Mouse (Mus musculus): ENCODE results near the gene Foxr2.
A peak's percentile ranks its signal among the peaks of the same experiment; 100 is the strongest.

Foxr2 gene

DNA sequence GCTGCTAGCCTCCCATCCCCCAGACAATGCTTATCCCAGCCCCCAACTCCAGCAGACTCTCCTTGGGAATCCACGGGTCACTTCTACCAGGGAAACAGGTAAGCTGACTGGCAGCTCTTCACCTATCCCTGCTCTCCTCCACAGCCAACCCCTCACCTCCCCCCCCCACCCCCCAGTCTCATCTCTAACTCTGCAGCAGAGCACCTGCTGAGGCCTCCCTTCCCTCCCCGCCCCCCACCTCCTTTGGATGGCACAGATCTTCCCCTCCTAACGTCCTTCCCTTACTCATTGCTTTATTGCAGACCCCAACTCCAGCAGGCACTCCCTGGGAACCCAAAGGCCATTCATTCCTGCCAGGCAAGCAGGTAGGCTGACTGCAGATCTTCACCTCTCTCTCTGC is at the start of gene Foxr2:
Gene Foxr2 (plus strand): TSS at position 301 of the 400 bp plus-strand sequence.
- DNase-seq, result no peak

DNA sequence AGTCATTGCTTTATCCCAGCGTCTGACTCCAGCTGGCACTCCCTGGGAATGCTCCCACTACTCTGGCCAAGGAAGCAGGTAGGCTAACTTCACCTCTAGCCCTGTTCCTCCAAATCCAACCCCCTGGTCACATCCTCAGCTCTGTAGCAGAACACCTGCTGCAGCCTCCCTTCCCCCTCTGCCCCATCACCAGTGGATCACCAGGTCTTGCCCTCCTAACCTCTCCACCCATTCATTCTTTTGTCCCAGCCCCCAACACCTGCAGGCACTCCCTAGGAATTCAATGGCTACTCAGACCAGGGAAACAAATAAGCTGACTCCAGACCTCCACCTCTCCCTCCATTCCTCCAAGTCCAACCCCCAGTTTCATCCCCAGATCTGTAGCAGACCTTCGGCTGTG is 427 bp downstream of the Foxr2 start:
- no peak for DNase-seq

DNA sequence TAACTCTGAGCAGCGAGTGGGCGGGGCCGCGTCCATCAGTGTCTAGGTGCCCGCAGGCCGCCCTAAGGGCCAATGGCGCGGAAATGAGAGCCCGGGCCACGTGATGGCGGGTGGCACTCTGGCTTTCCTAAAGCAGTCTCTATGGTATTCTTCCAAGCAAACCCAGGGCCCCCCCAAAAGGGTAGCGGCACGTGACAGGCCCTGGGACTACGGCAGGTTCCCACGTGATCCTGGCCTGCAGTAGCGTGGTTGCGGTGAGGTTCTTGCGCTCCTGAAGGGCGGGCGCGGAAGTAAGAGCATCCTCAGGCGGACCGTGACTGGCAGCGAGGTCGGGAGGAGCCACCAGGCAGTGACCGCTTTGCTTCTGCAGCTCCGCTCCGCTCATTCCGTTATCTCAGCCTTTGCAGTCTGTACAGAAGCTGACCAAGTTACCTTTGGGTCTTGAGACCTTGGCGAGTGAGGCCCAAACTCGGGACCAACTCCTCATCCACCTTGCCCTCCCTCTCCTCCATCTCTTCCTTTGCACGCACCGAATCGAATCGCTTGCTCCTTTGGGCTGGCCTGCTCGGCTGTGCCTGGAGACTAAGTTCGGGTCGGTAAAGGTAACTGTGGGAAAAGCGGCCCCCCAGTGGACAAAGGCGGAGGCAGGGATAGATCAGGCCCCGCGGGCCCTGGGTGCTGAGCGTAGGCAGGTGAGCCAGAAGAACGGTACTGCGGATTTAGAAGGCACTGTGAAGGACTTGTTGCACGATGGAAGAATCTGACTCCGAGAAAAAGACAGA is 21.3 kb downstream of the Foxr2 start, which contains the start of gene Rragb:
Gene Rragb (plus strand): TSS at position 248 of the 782 bp plus-strand sequence.
- peak; percentile 86 to 91 for DNase-seq

DNA sequence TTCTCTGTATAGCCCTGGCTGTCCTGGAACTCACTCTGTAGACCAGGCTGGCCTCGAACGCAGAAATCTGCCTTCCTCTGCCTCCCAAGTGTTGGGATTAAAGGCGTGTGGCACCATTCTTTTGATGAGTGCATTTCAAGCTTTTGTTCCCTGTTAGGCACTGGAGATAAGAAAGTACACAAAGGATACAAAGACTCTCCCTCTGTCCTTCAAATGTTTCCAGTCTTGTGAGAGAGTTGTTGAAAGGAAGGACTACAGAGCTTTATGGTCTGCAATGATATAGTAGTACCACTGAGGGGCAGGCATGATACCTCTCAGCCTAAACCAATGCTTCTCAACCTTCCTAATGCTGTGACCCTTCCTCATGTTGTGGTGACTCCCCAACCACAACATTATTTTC is 24.1 kb downstream of the Foxr2 start:
- no peak for DNase-seq

DNA sequence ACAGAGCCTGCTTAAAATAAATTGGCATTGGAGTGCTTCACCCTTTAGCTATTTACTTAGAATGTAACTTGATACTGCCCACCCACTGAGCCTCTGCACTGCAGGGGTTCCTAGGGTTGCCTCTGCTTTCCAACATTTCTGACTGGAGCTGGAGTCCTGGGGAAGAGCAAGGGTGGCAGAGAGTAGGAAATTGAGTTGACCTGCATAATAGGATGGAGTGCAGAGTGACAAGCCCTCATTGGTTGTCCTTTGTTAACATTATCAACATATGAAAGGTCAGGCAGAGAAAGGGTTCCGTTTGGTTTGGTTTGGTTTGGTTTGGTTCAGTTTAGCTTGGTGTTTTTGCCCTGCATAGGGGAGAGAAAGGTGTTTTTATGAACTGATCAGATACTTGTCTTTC is 33.2 kb downstream of the Foxr2 start:
- no peak for DNase-seq

DNA sequence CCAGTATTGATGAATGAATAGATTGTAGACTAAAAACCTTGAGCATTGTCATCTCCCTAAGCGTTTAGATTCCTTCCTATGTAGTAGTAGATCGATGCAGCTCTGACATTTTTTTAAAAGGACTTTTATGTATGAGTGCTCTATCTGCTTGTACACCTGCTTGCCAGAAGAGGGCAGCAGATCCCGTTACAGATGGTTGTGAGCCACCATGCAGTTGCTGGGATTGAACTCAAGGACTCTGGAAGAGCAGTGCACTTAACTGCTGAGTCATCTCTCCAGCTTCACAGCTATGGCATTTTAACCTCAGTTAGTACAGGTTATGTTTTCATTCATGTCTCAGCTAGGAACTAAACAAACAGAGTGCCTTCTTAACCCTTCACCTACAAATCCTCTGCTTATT is 36.7 kb downstream of the Foxr2 start:
- peak; percentile 14 to 35 for DNase-seq

DNA sequence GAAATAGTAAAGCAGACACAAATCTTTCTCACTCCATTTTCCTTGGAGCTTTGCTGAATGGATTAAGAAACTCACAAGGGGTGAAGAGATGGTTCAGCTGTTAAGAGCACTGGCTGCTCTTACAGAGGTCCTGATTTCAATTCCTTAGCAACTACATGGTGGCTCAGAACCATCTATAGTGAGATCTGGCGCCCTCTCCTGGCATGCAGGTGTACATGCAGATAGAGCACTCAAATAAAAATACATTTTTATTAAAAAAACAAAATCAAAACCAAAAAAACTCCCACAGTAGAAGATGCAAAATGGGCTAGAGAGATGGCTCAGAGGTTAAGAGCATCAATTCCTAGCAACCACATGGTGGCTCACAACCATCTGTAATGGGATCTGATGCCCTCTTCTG is 56.2 kb downstream of the Foxr2 start:
- peak; percentile 5 to 6 for DNase-seq

DNA sequence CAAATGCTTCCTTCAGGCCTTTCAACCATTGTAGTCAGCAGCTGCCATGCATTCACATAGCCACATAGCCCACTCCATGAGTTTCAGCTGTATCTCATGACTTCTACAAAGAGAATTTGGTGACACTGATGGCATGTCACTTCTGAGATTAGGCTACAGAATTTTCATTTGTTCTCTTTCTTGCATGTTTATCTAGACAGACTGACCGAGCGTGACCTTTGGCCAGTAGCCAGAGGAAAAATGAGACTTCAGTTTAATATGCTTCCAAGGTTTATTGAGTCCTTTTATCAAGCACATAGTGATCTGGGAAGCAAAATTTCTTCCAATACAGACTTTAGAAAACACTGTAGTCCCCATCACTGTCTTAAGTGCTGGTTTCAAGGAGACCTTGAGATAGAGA is 63.6 kb downstream of the Foxr2 start:
- no peak for DNase-seq
